Mouse (Mus musculus) CH12.LX (cell line): ENCODE results near the gene Cd101. TPM values are rescaled to one million over a fixed set of nuclear protein-coding genes. Genes with fewer than 3 reads are reported as not detected.

ENCODE experiments used
- DNase-seq: peaks from one replicate; pipeline ENCODE4 v3.0.0-alpha.2; 2013; ENCODE audit errors: extremely low read depth
- H3K27ac ChIP-seq: 2 replicates; pipeline ENCODE4 v1.5.1; 2012; ENCODE audit warnings: low read depth, mild to moderate bottlenecking, control low read depth, moderate library complexity; ENCODE audit not compliant: insufficient read depth
- H3K27me3 ChIP-seq: replicated peaks from 2 replicates; pipeline ENCODE3; 2012; ENCODE audit warnings: inconsistent platforms
- H3K36me3 ChIP-seq, 2 experiments: replicated peaks in 1 of 2; 2 replicates each; pipeline versions ENCODE3 to v1.6.1; 2012; ENCODE audit warnings: inconsistent platforms in 1 of 2, low read length in 1 of 2, mild to moderate bottlenecking in 1 of 2, mixed read lengths in 1 of 2, moderate library complexity in 1 of 2; ENCODE audit not compliant: control insufficient read depth in 1 of 2, insufficient read depth in 1 of 2
- H3K4me1 ChIP-seq, 2 experiments: 2 replicates each; pipeline ENCODE4 v1.6.1; 2012; ENCODE audit warnings: inconsistent platforms in 1 of 2, moderate library complexity in 1 of 2; ENCODE audit not compliant: insufficient read depth in 2 of 2, control insufficient read depth in 1 of 2
- H3K4me2 ChIP-seq: 2 replicates; pipeline ENCODE4 v1.6.1; 2012; ENCODE audit warnings: low read depth, mild to moderate bottlenecking, control low read depth; ENCODE audit not compliant: poor library complexity, insufficient read depth, severe bottlenecking
- H3K4me3 ChIP-seq, 3 experiments: fragments of 150-350 bp in 1 of 3; sonication (generic) in 1 of 3; replicated peaks in 1 of 3; 2 replicates each; pipeline versions ENCODE3 to v1.5.1; 2011 to 2012; ENCODE audit warnings: low read depth in 2 of 3, low read length in 2 of 3, mild to moderate bottlenecking in 2 of 3, moderate library complexity in 2 of 3, control low read depth in 1 of 3, improper control_type of control experiment in 1 of 3, inconsistent platforms in 1 of 3, mixed read lengths in 1 of 3; ENCODE audit not compliant: poor library complexity in 1 of 3
- H3K79me2 ChIP-seq: replicated peaks from 2 replicates; pipeline ENCODE4 v1.6.1; 2012; ENCODE audit warnings: mild to moderate bottlenecking, moderate library complexity; ENCODE audit not compliant: control insufficient read depth, poor library complexity, insufficient read depth, severe bottlenecking; ENCODE audit errors: extremely low read depth
- H3K9ac ChIP-seq: 2 replicates; pipeline ENCODE4 v1.6.1; 2012; ENCODE audit warnings: low read depth, mild to moderate bottlenecking, control low read depth, moderate library complexity; ENCODE audit not compliant: insufficient read depth
- H3K9me3 ChIP-seq: replicated peaks from 2 replicates; pipeline ENCODE3; 2012; ENCODE audit warnings: low read length, inconsistent platforms, mixed read lengths
- E2F4 ChIP-seq: IDR thresholded peaks from 2 replicates; pipeline ENCODE4 v1.6.1; 2011; ENCODE audit warnings: low read depth, low read length, improper control_type of control experiment; ENCODE audit not compliant: insufficient replicate concordance
- ELF1 ChIP-seq: IDR thresholded peaks from 2 replicates; pipeline ENCODE4 v1.6.1; 2014; ENCODE audit warnings: low read depth, mild to moderate bottlenecking, inconsistent platforms, low read length, improper control_type of control experiment
- EP300 ChIP-seq: IDR thresholded peaks from 2 replicates; pipeline ENCODE4 v1.6.1; 2011; ENCODE audit warnings: low read length, improper control_type of control experiment
- ETS1 ChIP-seq: conservative IDR thresholded peaks from 2 replicates; pipeline ENCODE4 v1.6.1; 2012; ENCODE audit warnings: low read depth, mild to moderate bottlenecking, inconsistent platforms, low read length, improper control_type of control experiment, moderate library complexity
- GABPA ChIP-seq: IDR thresholded peaks from 2 replicates; pipeline ENCODE4 v1.6.1; 2012; ENCODE audit warnings: low read depth, low read length, improper control_type of control experiment, inconsistent platforms; ENCODE audit not compliant: insufficient replicate concordance
- HCFC1 ChIP-seq: IDR thresholded peaks from 2 replicates; pipeline ENCODE4 v1.6.1; 2012; ENCODE audit warnings: low read depth, mild to moderate bottlenecking, inconsistent platforms, low read length, improper control_type of control experiment
- JUN ChIP-seq: IDR thresholded peaks from 2 replicates; pipeline ENCODE4 v1.6.1; 2011; ENCODE audit warnings: low read depth, mild to moderate bottlenecking, low read length, improper control_type of control experiment, moderate library complexity; ENCODE audit not compliant: insufficient read depth
- JUND ChIP-seq: conservative IDR thresholded peaks from 2 replicates; pipeline ENCODE4 v1.6.1; 2011; ENCODE audit warnings: low read depth, low read length, improper control_type of control experiment
- MAFK ChIP-seq: IDR thresholded peaks from 2 replicates; pipeline ENCODE4 v1.6.1; 2011; ENCODE audit warnings: low read length, improper control_type of control experiment; ENCODE audit not compliant: insufficient replicate concordance
- MAX ChIP-seq: IDR thresholded peaks from 2 replicates; pipeline ENCODE4 v1.6.1; 2011; ENCODE audit warnings: low read length, improper control_type of control experiment
- MAZ ChIP-seq: IDR thresholded peaks from 2 replicates; pipeline ENCODE4 v1.6.1; 2012; ENCODE audit warnings: low read depth, mild to moderate bottlenecking, inconsistent platforms, low read length, improper control_type of control experiment, moderate library complexity
- MXI1 ChIP-seq: IDR thresholded peaks from 2 replicates; pipeline ENCODE4 v1.6.1; 2011; ENCODE audit warnings: mild to moderate bottlenecking, low read depth, low read length, improper control_type of control experiment
- MYC ChIP-seq: IDR thresholded peaks from 2 replicates; pipeline ENCODE4 v1.6.1; 2011; ENCODE audit warnings: low read depth, mild to moderate bottlenecking, improper control_type of control experiment, low read length
- NRF1 ChIP-seq: IDR thresholded peaks from 2 replicates; pipeline ENCODE4 v1.6.1; 2014; ENCODE audit warnings: low read depth, mild to moderate bottlenecking, inconsistent platforms, low read length, improper control_type of control experiment, moderate library complexity
- PAX5 ChIP-seq: IDR thresholded peaks from 2 replicates; pipeline ENCODE4 v1.6.1; 2012; ENCODE audit warnings: low read length, inconsistent platforms, mixed read lengths
- POLR2AphosphoS2 ChIP-seq: IDR thresholded peaks from 2 replicates; pipeline ENCODE4 v1.6.1; 2011; ENCODE audit warnings: low read depth, low read length, improper control_type of control experiment
- RCOR1 ChIP-seq: conservative IDR thresholded peaks from 2 replicates; pipeline ENCODE4 v1.6.1; 2012; ENCODE audit warnings: low read depth, mild to moderate bottlenecking, inconsistent platforms, low read length, improper control_type of control experiment
- TCF12 ChIP-seq: IDR thresholded peaks from 2 replicates; pipeline ENCODE4 v1.6.1; 2014; ENCODE audit warnings: low read depth, mild to moderate bottlenecking, inconsistent platforms, low read length, improper control_type of control experiment
- USF1 ChIP-seq: IDR thresholded peaks from 2 replicates; pipeline ENCODE4 v1.6.1; 2014; ENCODE audit warnings: low read depth, mild to moderate bottlenecking, inconsistent platforms, low read length, improper control_type of control experiment
- ZC3H11A ChIP-seq: IDR thresholded peaks from 2 replicates; pipeline ENCODE4 v1.6.1; 2012; ENCODE audit warnings: low read depth, mild to moderate bottlenecking, inconsistent platforms, low read length, improper control_type of control experiment
- ZKSCAN1 ChIP-seq: IDR thresholded peaks from 2 replicates; pipeline ENCODE4 v1.6.1; 2012; ENCODE audit warnings: low read depth, inconsistent platforms, low read length, improper control_type of control experiment, borderline replicate concordance
- ZNF384 ChIP-seq: IDR thresholded peaks from 2 replicates; pipeline ENCODE4 v1.6.1; 2012; ENCODE audit warnings: low read depth, low read length, improper control_type of control experiment, inconsistent platforms
- dilution Hi-C: fragments of 300-500 bp; cut with MboI; formaldehyde crosslinking; loops from 2 replicates; pipeline ENCODE4 v1.14.3; 2020; ENCODE audit warnings: low sequenced_read_pairs; ENCODE audit not compliant: extremely low pct_unique_long_range_greater_than_20kb, extremely low pct_ligation_motif_present
- in situ Hi-C: fragments of 300-500 bp; cut with MboI; formaldehyde crosslinking; loops from 3 replicates; pipeline ENCODE4 v1.14.3; 2019; ENCODE audit warnings: low sequenced_read_pairs, low pct_ligation_motif_present, low pct_unique_long_range_greater_than_20kb, mixed read lengths
- polyA plus RNA-seq: library from polyadenylated mRNA; unstranded; fragments of >175 nt; gene quantifications from 2 replicates; pipeline ENCODE4 v1.2.1, GENCODE M21; 2012; ENCODE audit warnings: low read depth; ENCODE audit not compliant: insufficient read length
- total RNA-seq, 2 experiments: library from RNA; depleted of rRNA; stranded (reverse); fragments of 300-350 nt in 1 of 2; fragments of >200 nt in 1 of 2; gene quantifications; 2 replicates each; pipeline ENCODE4 v1.2.3; 2012 to 2014

Cd101 gene
- total and polyA plus RNA-seq, 3 experiments, result not detected

GRCm38 (mm10) chr3:101076966-101077709, 47.8 kb upstream of the Cd101 start:
- H3K4me1 ChIP-seq, result peaks cover 4 to 7% of the 10 kb centered on the region in 2 experiments; a peak in 3 of 4 replicates
- dilution Hi-C loops (no loop called here), in situ Hi-C loops (no loop called here)
- no peaks in the 10 kb centered on the region for H3K27me3 ChIP-seq
- no peaks in the 10 kb centered on the region for H3K79me2 ChIP-seq
- DNase-seq, result no peak
- no peak for TF ChIP-seq JUN
- no peak for TF ChIP-seq E2F4
- TF ChIP-seq ZC3H11A, result no peak
- no peak for TF ChIP-seq ZNF384
- TF ChIP-seq USF1, result no peak
- TF ChIP-seq HCFC1, result no peak
- TF ChIP-seq JUND, result no peak
- no peak for TF ChIP-seq MXI1
- no peak for TF ChIP-seq MAX
- TF ChIP-seq EP300, result no peak
- no peak for TF ChIP-seq PAX5
- H3K4me2 ChIP-seq, result no peak overlapping the region
- no peak overlapping the region for H3K4me3 ChIP-seq
- no peaks in the 10 kb centered on the region for H3K36me3 ChIP-seq
- H3K27ac ChIP-seq, result no peak overlapping the region
- no peak overlapping the region for H3K9ac ChIP-seq
- H3K9me3 ChIP-seq, result no peaks in the 10 kb centered on the region

DNA sequence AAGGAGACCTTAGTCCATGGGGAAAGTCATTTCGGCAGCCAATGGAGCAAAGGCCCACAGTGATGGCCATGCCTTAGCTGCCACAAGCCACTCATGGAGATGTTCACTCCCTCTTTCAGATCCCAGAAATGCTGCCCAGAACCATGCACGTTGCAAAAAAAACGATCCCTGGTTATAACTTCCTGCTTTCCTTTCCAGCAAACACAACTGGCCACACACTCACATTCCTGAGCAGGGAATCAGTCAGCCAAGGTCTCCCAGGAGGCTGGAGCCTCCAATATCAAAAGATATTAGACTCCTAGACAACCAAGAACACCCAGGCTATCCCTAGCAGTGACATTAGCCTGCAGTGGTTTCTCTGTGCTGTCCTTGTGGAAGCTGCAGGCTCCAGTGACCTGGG, 46.5 kb upstream of the Cd101 start:
- Histone ChIP-seq H3K4me1 (peaks cover 4 to 7% of the 10 kb centered on the region in 2 experiments; a peak in 3 of 4 replicates), H3K4me3 (no peak overlapping the region), H3K9ac (no peak overlapping the region)
- TF ChIP-seq MXI1 (no peak), MYC (no peak), ZNF384 (no peak), MAFK (no peak), TCF12 (no peak), NRF1 (no peak), ZC3H11A (no peak), ELF1 (no peak), USF1 (no peak), ZKSCAN1 (no peak), RCOR1 (no peak), ETS1 (no peak), GABPA (no peak), POLR2AphosphoS2 (no peak), MAZ (no peak), PAX5 (no peak)
- TF ChIP-seq, all 38 proteins: peak for 0
- no peaks in the 10 kb centered on the region for H3K27me3 ChIP-seq
- DNase-seq, result no peak
- no peak overlapping the region for H3K4me2 ChIP-seq
- no peaks in the 10 kb centered on the region for H3K9me3 ChIP-seq
- no peaks in the 10 kb centered on the region for H3K36me3 ChIP-seq
- in situ Hi-C loops (no loop called here), dilution Hi-C loops (no loop called here)
- no peaks in the 10 kb centered on the region for H3K79me2 ChIP-seq
- H3K27ac ChIP-seq, result no peak overlapping the region
